Mouse (Mus musculus): ENCODE data around the gene Ppp1r1a. TPM values are rescaled to one million over a fixed set of nuclear protein-coding genes. Genes with fewer than 3 reads are reported as not detected.
A peak's percentile ranks its signal among the peaks of the same experiment; 100 is the strongest.

The Ppp1r1a gene
- polyA plus RNA-seq, 1 experiment from 2014 or later, result 93.7 TPM

GRCm38 (mm10) chr15:103511652-103512051 lies 26.2 kb downstream of the Ppp1r1a start:
- WGBS, result 67% methylated on average over 1 of the region's 1 CpGs
- Histone ChIP-seq H3K4me2 (no peak overlapping the region), H3K27me3 (no peaks in the 10 kb centered on the region), H3K36me3 (no peaks in the 10 kb centered on the region), H3K4me1 (replicated peaks) (peaks cover 90% of the 10 kb centered on the region), H3K9me3 (no peaks in the 10 kb centered on the region), H3K9ac (no peak overlapping the region), H3K27ac (replicated peaks) (0 out of 2 replicates have a peak overlapping the region, but pooled peaks have one; percentile 15), H3K4me3 (no peak overlapping the region)
- ATAC-seq (ENCODE audit: low read depth), result no peak

DNA sequence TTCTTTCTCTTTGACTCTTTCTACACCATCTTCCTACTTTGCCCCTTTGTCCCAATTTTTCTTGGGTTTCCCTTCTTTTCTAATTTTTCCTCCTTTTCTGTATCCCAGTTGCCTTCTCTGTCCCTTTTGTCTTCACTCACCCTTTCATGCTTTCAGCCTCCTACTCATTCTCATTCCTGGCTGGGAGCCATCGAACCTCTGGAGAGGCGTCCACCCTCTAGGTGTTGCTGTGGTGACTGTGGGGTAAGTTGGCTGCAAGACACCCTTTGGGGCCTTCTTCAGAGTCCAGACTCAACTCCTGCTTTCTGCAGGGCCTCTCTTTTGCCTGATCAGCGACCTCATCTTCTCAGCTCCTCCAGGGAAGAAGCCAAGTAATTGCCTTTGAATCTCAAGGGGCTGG lies 28.5 kb downstream of the Ppp1r1a start:
- 63% methylated on average over 3 of the region's 3 CpGs for WGBS
- H3K4me1 ChIP-seq (replicated peaks), result peaks cover 90% of the 10 kb centered on the region
- H3K27me3 ChIP-seq, result no peaks in the 10 kb centered on the region
- no peaks in the 10 kb centered on the region for H3K36me3 ChIP-seq
- no peak for ATAC-seq (ENCODE audit: low read depth)
- no peaks in the 10 kb centered on the region for H3K9me3 ChIP-seq
- no peak overlapping the region for H3K9ac ChIP-seq
- H3K4me2 ChIP-seq, result no peak overlapping the region
- H3K27ac ChIP-seq (replicated peaks), result no peak overlapping the region
- H3K4me3 ChIP-seq, result no peak overlapping the region

GRCm38 (mm10) chr15:103503660-103504059 lies 34.1 kb downstream of the Ppp1r1a start:
- H3K27ac ChIP-seq (replicated peaks), result peak overlapping the region; percentile 89
- peaks cover 61% of the 10 kb centered on the region for H3K4me1 ChIP-seq (replicated peaks)
- peak overlapping the region; percentile 90 for H3K9ac ChIP-seq
- H3K36me3 ChIP-seq, result no peaks in the 10 kb centered on the region
- peak; percentile 57 for ATAC-seq (ENCODE audit: low read depth)
- peaks cover 12% of the 10 kb centered on the region; the same call in 1 of the 2 replicates for H3K27me3 ChIP-seq
- H3K9me3 ChIP-seq, result no peaks in the 10 kb centered on the region
- H3K4me3 ChIP-seq, result peak overlapping the region; percentile 68
- WGBS, result 31% methylated on average over 12 of the region's 12 CpGs
- H3K4me2 ChIP-seq, result peak overlapping the region; percentile 78

DNA sequence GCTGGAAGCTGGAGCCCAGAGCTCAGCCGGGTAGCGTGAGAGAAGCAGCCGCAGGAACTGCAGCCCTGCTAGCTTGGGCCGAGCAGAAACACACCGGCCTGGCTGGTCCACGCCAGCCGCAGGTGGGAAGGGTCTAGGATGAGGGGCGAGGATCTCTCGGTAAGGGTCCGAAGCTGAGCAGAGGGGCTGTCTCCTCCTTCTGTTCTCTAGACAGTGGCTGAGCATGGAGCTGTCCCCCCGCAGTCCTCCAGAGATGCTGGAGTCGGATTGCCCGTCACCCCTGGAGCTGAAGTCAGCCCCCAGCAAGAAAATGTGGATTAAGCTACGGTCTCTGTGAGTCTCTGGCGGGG lies 34.6 kb downstream of the Ppp1r1a start:
- 0% methylated on average over 15 of the region's 15 CpGs for WGBS
- ATAC-seq (ENCODE audit: low read depth), result peak; percentile 78
- Histone ChIP-seq H3K4me3 (peak overlapping the region; percentile 68), H3K4me2 (peak overlapping the region; percentile 78), H3K4me1 (replicated peaks) (peaks cover 59% of the 10 kb centered on the region), H3K9ac (peak overlapping the region; percentile 90), H3K27me3 (peaks cover 12% of the 10 kb centered on the region; the same call in 1 of the 2 replicates), H3K9me3 (no peaks in the 10 kb centered on the region), H3K27ac (replicated peaks) (peak overlapping the region; percentile 89), H3K36me3 (no peaks in the 10 kb centered on the region)

DNA sequence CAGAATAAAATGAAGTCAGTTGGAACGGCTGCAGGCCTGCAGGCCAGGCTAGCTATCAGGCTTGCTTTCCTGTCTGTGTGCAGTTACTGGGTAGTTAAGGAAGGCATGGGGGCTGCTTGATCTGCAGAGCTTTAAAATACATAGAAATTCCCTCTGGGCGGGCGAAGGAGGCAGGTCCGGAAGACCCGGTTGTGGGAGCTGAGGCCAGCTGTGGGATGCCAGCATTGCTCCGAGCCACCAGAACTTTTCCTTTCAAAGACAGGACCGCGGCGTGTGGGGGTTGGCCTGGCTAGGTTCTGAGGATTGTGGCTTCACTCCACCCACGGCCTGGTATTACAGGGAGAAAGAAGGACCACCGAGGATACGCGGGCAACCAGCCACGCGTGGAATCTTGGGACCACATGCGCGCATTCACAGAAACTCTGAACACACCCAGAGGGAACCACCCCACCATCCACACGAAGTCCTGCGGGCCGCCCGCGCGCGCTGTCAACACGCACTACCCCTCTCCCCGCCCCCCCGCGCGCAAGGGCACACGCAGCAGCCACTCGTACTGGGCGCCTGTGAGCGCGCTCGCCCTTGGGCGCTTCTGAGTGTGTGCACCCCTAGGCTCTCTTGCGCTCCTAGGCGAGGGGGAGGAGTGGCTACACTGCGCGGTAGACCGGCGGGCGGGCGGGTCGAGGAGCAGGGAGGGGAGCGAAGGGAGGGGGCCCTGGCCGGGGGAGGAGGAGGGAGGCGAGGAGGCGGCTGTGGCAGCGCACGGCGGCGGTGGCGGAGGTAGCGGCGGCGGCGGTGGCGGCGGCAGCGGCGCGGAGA lies 35.2 kb downstream of the Ppp1r1a start, which contains the start of gene Pde1b:
Gene Pde1b, plus strand, starts transcription at position 600 of the 816 bp plus-strand sequence.
- peak; percentile 89 for ATAC-seq (ENCODE audit: low read depth)
- peaks cover 59% of the 10 kb centered on the region for H3K4me1 ChIP-seq (replicated peaks)
- 2% methylated on average over 61 of the region's 63 CpGs for WGBS

DNA sequence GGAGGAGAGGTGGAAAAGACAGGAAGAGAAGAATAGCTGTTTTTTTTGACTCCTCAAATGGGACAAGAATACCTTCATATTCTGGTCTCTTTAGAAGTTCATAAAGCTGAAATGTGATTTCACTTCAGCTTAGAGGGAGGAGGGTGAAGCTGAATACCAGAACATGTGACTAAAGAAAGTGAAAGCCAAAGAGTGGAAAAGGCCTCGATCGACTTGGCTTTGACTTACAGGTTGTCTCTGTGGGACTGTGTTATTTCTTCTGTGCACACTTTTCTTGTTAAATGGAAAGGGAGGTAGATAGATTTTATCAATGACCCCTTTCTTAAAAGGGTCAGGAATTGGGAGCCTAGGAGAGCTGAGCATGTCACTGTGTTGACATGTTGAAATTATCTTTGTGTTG lies 36.6 kb downstream of the Ppp1r1a start:
- no peak overlapping the region for H3K4me2 ChIP-seq
- H3K27ac ChIP-seq (replicated peaks), result no peak overlapping the region
- no peaks in the 10 kb centered on the region for H3K9me3 ChIP-seq
- peaks cover 61% of the 10 kb centered on the region for H3K4me1 ChIP-seq (replicated peaks)
- 76% methylated on average over 2 of the region's 2 CpGs for WGBS
- peaks cover 12% of the 10 kb centered on the region; the same call in 1 of the 2 replicates for H3K27me3 ChIP-seq
- ATAC-seq (ENCODE audit: low read depth), result no peak
- no peak overlapping the region for H3K9ac ChIP-seq
- no peaks in the 10 kb centered on the region for H3K36me3 ChIP-seq
- H3K4me3 ChIP-seq, result no peak overlapping the region

More for the DNA sequence above, 35.2 kb downstream of the Ppp1r1a start, which contains the start of gene Pde1b:
- Histone ChIP-seq H3K9ac (peak within 1 kb of the TSS; percentile 90), H3K27ac (replicated peaks) (peak within 1 kb of the TSS; percentile 89), H3K27me3 (peaks cover 12% of the 10 kb centered on the region; the same call in 1 of the 2 replicates), H3K4me3 (peak within 1 kb of the TSS; percentile 68), H3K36me3 (no peaks in the 10 kb centered on the region), H3K9me3 (no peaks in the 10 kb centered on the region), H3K4me2 (peak within 1 kb of the TSS; percentile 78)

- no peak overlapping the region for H3K9ac ChIP-seq
- no peaks in the 10 kb centered on the region for H3K9me3 ChIP-seq
- no peak overlapping the region for H3K4me2 ChIP-seq
- 80% methylated on average over 1 of the region's 1 CpGs for WGBS
- H3K4me1 ChIP-seq (replicated peaks), result peaks cover 61% of the 10 kb centered on the region
- no peak overlapping the region for H3K4me3 ChIP-seq
- no peak for ATAC-seq (ENCODE audit: low read depth)
- no peak overlapping the region for H3K27ac ChIP-seq (replicated peaks)
- no peaks in the 10 kb centered on the region for H3K36me3 ChIP-seq
- peaks cover 12% of the 10 kb centered on the region; the same call in 1 of the 2 replicates for H3K27me3 ChIP-seq
These were observed 37.1 kb downstream of the Ppp1r1a start for GRCm38 (mm10) chr15:103500723-103501122.

DNA sequence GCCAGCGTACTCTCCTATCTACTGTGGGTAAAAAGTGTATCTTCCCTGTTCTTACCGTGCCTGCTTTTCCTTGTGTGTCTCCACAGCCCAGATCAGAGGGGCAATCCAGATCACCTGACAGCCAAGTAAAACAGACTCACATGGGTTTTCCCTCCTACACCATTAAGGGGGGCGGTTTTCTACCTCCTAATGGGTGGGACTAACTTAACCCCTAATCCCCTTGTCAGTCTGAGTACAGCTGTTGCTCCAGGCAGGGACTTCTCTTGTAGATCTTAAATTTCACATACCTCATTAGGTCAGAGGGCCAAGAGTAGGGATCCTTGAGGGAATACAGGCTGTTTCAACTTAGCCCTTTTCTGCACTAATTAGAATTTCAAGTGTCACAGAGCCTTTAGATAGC lies 39.6 kb downstream of the Ppp1r1a start:
- peaks cover 45% of the 10 kb centered on the region for H3K4me1 ChIP-seq (replicated peaks)
- 34% methylated on average over 3 of the region's 3 CpGs for WGBS
- no peak overlapping the region for H3K9ac ChIP-seq
- H3K9me3 ChIP-seq, result no peaks in the 10 kb centered on the region
- no peaks in the 10 kb centered on the region for H3K36me3 ChIP-seq
- H3K4me2 ChIP-seq, result no peak overlapping the region
- no peak overlapping the region for H3K4me3 ChIP-seq
- no peak for ATAC-seq (ENCODE audit: low read depth)
- peaks cover 12% of the 10 kb centered on the region; the same call in 1 of the 2 replicates for H3K27me3 ChIP-seq
- peak overlapping the region; percentile 75 for H3K27ac ChIP-seq (replicated peaks)

GRCm38 (mm10) chr15:103496204-103497140 lies 41.3 kb downstream of the Ppp1r1a start:
- ATAC-seq (ENCODE audit: low read depth), result peak; percentile 81
- no peak overlapping the region for H3K9ac ChIP-seq
- 50% methylated on average over 10 of the region's 10 CpGs for WGBS

GRCm38 (mm10) chr15:103488336-103488735 lies 49.5 kb downstream of the Ppp1r1a start:
- no peaks in the 10 kb centered on the region for H3K9me3 ChIP-seq
- no peak overlapping the region for H3K4me2 ChIP-seq
- no peak overlapping the region for H3K27ac ChIP-seq (replicated peaks)
- no peak for ATAC-seq (ENCODE audit: low read depth)
- H3K9ac ChIP-seq, result no peak overlapping the region
- 57% methylated on average over 4 of the region's 4 CpGs for WGBS
- peaks cover 17% of the 10 kb centered on the region for H3K4me1 ChIP-seq (replicated peaks)
- H3K27me3 ChIP-seq, result no peaks in the 10 kb centered on the region
- no peaks in the 10 kb centered on the region for H3K36me3 ChIP-seq
- H3K4me3 ChIP-seq, result no peak overlapping the region

More at GRCm38 (mm10) chr15:103496204-103497140, 41.3 kb downstream of the Ppp1r1a start:
- peaks cover 12% of the 10 kb centered on the region; the same call in 1 of the 2 replicates for H3K27me3 ChIP-seq
- H3K4me2 ChIP-seq, result no peak overlapping the region
- H3K36me3 ChIP-seq, result no peaks in the 10 kb centered on the region
- peaks cover 44% of the 10 kb centered on the region for H3K4me1 ChIP-seq (replicated peaks)
- no peak overlapping the region for H3K4me3 ChIP-seq
- H3K27ac ChIP-seq (replicated peaks), result peak overlapping the region; percentile 75
- no peaks in the 10 kb centered on the region for H3K9me3 ChIP-seq

- Histone ChIP-seq H3K4me2 (no peak overlapping the region), H3K9ac (no peak overlapping the region), H3K27me3 (no peaks in the 10 kb centered on the region; the same call in 1 of the 2 replicates), H3K4me3 (no peak overlapping the region), H3K36me3 (no peaks in the 10 kb centered on the region), H3K27ac (replicated peaks) (no peak overlapping the region), H3K4me1 (replicated peaks) (peaks cover 10% of the 10 kb centered on the region), H3K9me3 (no peaks in the 10 kb centered on the region)
- no peak for ATAC-seq (ENCODE audit: low read depth)
- 54% methylated on average over 1 of the region's 1 CpGs for WGBS
These were observed 51.1 kb downstream of the Ppp1r1a start for GRCm38 (mm10) chr15:103486658-103487057.

Measured in neural tube, embryonic 13.5 days (tissue).